Mouse (Mus musculus) adrenal gland (tissue): ENCODE results near the gene Klhdc4.

ENCODE experiments used
- intact Hi-C: fragments of 180-260 bp; cut with DNase I; formaldehyde crosslinking; loops from one replicate; pipeline ENCODE4 v1.15.1; 2025
- long read RNA-seq, 2 experiments: library from polyadenylated mRNA; unstranded; transcript quantifications; one replicate each; pipeline ENCODE4 v2.0.0; 2020; ENCODE audit warnings: borderline replicate concordance in 1 of 2; ENCODE audit not compliant: insufficient replicate concordance in 1 of 2

Klhdc4 gene
- long read RNA-seq, experiment 1, transcript Klhdc4-201 (12 exons, 2,078 nt), result major isoform, 6 of 8 reads
- long read RNA-seq, experiment 1, partial matches to known transcripts, result 0 of 8 reads
- long read RNA-seq, experiment 1, other reads (novel, unspliced or antisense), result 2 of 8 reads
- long read RNA-seq, experiment 2, transcript Klhdc4-201 (12 exons, 2,078 nt), result major isoform, 17 of 18 reads
- long read RNA-seq, experiment 2, partial matches to known transcripts, result 1 of 18 reads
- long read RNA-seq, experiment 2, other reads (novel, unspliced or antisense), result 0 of 18 reads

DNA sequence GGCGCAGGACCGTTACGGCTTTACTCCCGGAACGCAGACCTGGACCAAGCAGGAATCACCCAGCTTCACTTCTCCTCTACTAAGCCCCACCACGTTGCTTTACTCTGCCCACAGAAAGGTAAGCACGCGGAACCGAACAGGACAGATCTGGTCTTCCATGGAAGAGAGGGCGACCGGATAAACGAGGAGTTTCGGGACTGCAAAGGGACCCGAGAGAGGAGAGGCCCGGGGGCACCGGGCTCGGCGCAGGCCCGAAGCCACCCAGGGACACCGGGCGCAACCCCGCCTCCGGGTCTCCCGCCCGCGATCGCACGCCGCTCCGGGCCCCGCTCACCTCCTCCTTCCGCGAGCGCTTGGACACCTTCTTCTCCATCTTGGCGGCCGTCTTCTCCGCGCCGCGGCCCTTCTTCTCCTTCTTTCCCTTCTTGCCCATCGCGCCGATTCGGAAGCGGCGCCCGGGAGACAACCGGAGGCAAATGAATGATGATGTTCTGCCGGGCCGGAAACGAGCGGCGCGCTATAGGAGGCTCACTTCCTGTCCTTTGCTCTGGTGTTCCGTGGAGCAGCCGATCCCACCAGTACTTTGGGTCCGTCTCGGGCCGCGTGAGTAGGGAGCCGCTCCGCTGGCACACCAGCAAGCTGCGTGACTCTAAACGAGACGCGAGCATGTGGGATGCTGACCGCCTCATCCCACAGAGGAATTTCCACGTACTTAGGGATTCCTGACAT lies at the start of gene Klhdc4:
Klhdc4 (minus strand) TSS at position 522 of the 729 bp plus-strand sequence.
- intact Hi-C loops, result no loop called here

DNA sequence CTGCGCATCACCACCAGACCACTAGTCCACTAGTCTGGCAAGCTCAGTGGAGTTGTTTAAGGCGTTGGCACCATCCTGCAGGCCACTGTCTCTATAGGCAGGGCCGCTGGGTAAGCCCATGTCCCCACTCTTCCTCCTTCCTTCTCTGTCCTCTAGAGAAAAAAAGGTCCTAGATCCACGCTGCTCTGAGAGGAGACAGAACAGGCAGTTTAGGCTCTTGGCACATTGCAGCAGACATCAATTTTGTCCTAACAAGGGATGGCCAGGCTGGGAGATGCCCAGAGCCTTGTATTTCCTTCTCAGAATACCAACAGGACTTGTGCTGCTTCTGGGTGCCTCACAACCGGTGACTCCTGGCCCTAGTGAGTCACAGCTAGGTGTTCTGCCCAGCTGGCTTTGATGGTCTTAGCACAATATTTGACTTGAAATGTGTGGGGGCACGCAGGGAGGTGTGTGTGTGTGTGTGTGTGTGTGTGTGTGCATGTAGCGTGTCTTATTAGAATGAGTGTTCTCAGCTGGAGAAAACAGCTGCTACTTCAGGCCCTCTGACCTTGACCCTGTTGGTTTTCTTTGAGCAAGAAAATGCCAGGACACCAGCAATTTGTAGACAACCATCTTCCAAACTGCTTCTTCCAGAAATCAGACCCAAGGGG lies 48.6 kb upstream of the Klhdc4 start:
- intact Hi-C loops, result no loop called here

DNA sequence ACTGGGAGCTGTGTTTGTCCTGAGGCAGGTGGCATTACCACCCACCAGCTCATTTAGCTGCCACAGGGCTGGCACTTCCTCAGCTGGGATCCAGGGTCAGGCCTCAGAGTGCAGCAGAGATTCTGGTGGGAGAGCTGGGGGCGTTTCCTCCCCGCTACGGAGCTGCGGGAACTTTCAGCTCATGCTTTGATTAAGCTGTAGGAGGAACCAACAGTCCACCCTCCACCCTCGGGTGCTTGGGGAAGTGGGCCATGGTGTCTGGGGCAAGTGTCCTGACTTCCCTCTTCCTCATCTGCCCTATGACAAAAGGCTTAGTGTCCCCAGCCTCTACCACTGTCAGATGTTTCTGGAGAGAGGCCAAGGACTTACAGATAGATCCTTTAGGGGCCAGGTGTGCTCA lies 47.8 kb upstream of the Klhdc4 start:
- intact Hi-C loops, result no loop called here

DNA sequence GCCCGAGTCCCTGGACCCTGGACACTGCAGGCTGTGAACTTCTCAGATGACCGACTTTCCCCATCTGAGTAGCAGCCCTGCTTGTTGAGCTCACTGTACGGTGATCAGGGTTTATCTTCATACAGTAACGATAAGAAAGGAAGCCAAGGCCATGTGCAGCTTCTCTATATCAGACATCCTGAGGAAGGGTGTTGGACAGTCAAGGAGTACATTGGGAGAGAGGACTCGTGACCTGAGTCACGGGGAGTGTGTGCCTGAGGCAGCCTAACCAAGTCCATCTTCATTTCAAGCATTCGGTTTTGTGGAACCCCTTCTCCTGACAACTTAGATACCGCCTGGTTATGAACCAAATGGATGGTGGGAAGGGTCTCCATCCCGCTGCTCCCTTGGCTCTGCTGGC lies 46.1 kb upstream of the Klhdc4 start:
- intact Hi-C loops, result loop anchor here (2.0 kb wide), 1 partner anchor 49 kb away; no protein-coding TSS in a partner anchor

DNA sequence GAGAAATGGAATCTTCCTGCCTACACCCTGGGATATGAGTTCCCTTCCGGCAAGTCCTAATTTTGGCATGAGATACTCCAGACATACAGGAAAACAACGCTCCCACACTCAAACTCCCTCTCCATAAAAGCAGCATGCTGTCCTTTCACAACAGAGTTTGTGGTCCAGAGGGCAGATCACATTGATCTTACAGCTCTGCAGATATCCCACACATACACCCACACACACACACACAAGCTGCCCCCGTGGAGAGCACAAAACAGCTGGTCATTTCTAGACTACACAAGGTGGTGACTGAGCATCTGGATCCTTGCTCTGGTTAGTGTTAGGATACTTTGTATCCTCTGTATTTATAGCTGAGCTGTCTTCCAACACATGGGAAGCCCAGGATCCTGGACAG lies 45.7 kb upstream of the Klhdc4 start:
- intact Hi-C loops, result loop anchor here (2.0 kb wide), 1 partner anchor 50 kb away; no protein-coding TSS in a partner anchor

DNA sequence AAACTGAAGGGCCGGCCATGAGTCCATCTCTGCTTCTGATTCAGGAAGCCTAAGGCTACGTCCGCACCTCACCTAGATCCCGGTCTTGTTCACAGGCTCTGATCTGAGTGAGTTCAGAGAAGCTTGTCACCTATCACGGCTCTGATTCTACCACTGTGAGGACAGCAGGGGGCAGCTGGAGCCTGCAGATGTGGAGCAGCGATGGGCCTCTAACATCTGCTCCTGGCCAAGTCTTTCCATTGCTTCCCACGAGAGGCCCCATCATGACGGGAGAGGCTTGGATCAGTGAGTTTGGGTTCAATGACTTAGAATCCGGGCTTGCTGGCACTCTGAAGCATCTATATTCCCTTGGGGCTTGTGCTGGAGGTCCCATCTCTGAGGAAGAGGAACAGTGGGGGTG lies 44.7 kb upstream of the Klhdc4 start:
- intact Hi-C loops, result loop anchor here (2.0 kb wide), 1 partner anchor 51 kb away; no protein-coding TSS in a partner anchor

DNA sequence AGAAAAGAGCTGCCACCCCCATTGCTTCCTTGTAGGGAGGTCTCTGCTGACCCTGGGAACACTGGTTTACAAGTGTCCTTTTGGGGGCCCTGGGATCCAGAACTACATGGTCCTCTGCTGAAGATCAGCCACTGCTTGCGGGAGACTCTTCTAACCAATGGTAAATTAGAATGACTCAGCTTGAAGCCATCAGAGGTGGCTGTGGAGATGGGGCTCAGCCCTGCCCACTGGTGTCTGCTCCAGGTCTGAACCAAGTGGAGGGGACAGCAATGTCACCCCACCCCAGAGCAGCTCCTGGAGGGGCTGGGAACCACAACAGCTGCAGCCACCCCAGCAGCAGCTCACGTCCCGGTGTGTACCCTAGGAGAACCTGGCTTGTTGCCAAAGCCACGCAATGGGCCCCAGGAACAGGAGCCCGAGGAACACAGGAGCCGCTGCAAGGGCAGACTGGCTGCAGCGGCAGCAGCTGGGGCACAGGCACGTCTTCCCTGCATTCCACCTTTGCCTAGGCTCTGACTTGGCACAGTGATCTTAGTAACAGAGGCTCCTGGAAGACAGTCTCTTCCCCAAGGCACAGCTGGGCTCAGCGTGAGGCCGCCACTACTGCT lies 42.6 kb upstream of the Klhdc4 start:
- intact Hi-C loops, result loop anchor here (2.0 kb wide), 2 partner anchors 21 to 37 kb away; no protein-coding TSS in a partner anchor

DNA sequence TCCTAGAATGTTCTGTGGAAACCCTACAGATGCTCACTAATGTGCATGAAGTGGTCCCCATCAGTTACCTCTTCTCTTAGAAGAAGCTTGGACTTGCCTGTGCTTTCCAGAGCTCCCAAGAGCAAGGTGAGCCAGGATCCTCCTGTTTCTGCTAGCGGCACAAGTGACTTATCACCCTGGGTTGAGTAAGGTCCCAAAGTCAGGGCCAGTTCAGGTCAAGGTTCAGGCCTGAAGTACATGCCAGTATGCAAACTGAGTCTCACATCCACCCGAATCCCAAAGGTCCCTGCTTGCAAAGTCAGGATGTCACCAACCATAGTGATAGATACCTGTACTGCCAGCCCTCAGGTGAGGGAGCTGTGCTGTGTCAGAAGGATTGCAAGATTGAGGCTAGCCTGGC lies 40.8 kb upstream of the Klhdc4 start:
- intact Hi-C loops, result loop anchor here (2.0 kb wide), 1 partner anchor 19 kb away; no protein-coding TSS in a partner anchor

DNA sequence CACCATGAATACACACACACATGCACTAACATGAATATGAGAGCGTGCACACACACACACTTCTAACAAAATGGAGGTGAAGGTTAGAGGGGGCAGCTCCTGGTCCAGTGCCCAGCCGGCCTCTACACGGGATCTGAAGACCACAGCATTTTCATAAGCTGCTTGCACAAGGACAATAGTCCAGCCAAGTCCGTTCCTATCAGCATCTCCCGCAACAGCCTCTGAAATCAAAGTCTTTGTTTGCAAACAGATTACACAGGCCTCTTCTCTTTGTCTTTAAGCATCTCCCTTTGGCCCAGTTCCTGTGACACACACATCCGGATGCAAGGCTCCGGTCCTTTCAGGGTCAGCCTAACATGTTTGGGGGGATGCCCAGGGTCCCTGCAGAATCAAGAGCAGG lies 39.5 kb upstream of the Klhdc4 start:
- intact Hi-C loops, result no loop called here

DNA sequence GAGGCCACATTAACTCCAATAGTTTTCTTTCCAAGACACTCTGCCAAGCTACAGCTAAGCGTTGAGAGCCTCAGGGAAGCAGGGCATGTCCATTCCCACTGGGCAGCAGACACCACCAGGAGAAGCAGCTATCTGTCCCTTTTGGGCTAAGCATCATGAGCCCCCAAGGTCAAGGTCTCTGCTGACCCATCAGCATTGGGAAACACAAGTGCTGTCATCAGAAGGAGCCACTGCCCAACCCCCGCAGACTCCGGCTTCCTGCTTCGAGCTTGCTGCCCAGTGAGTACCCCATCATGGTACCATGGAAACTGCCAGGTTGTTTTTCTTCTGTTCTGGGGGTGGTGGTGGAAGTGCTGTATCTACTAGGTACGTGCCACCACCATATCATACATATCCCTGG lies 38.8 kb upstream of the Klhdc4 start:
- intact Hi-C loops, result no loop called here

DNA sequence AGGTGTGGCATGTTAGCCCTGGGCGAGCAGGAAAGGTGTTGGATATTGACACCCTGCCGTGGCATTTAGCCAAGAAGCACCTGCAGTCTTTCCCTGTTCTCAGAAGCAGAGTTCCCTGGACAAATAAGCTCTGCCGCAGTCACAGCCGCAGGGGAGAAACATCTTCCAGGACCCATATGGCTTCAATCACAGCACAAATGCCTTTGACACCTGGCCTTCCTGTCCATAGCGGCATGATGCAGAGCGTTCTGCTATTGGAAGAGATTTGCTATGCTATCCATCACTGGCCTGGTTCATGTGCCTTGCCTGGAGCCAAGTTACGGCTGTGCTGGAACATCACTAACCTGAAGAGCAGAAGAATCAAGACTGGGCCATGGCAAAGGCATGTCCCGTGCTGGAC lies 36.0 kb upstream of the Klhdc4 start:
- intact Hi-C loops, result no loop called here

DNA sequence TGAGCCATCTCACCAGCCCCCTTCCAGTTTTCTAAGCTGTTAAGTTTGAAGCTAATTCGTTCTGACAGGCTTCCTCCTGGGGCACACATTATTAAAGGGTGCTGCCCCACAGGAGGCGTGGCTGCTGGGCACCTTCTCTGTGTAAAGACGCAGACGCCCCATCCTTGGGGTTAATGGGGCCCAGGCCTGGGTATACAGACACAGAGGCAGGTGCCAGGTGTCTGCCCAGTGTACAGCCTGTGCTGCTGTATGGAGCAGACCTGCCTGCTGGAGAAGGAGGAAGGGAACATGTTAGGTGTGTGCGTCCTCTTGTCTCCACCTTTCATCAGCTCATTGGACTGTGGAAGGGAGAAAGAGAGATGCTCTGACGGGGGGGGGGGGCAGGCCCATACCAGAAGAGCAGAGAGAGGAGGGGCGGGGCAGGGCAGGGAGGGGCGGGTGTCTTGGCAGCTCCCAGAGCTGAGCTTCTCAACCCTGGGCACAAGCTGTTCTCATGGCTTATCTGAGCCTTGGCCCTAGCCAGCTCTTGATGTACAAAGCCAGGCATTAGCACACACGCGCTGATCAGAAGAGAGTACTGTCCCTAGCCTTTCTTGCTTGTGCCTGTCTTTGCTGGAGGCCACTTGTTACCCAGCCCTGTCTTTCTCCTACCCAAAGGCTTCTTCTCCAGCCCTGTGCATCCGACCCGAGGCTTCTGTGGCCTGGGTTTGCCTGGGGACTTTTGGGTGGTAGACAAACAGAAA lies 32.6 kb upstream of the Klhdc4 start:
- intact Hi-C loops, result no loop called here

DNA sequence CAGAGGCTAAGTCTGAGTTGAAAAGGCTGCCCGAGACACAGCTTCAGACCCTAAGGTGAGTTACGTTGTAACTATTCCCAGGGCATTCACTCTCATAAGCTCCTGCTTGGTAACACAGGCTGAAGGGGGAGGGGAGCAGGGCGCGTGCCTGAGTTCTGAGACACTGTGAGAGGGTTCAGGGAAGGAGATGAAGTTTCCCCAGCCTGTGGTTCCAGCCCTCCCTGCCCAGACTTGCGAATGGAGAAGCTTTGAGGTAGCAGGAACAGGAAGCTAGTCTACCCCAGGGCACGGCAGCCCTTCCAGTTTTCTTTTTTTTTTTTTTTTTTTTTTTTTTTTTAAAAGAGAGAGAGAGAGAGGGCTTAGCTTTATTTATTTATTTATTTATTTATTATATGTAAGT lies 31.9 kb upstream of the Klhdc4 start:
- intact Hi-C loops, result no loop called here

DNA sequence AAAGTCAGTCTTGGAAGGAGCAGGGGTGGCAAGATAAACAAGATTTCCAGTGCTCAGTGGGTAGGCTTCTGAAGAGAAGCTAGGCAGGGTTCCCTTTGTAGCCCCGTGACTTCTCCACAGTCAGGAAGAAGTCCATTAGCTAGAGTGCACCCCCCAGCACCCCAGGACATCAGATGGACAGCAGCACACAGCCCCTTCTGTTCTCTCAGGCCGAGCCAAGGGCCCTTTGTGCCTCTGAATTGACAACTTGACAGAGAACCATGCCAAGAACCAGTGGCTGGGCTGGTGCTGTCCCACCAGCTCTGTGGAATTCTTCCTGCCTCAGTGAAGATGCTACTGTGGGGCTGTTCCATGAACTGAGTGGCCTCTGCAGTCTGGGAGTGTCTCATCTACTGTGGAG lies 28.4 kb upstream of the Klhdc4 start:
- intact Hi-C loops, result no loop called here

DNA sequence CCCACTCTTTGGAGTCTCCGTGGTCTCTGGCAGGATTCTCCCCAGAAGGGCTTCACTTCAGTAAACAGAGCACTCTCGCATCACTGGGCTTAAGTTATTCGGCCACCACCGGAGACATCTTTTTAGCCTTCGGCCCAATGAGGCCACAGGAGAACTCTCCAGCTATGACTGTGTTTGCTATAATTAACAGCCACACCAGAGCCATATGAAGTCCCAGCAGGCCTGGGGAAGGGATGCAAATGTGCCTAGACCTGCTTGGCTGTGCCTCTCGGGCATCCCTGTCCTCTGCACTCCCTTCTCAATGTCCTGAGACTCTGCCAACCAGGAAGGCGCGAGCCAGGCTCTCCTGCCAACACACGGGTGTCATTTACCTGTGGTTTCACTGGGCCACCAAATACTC lies 28.0 kb upstream of the Klhdc4 start:
- intact Hi-C loops, result no loop called here

DNA sequence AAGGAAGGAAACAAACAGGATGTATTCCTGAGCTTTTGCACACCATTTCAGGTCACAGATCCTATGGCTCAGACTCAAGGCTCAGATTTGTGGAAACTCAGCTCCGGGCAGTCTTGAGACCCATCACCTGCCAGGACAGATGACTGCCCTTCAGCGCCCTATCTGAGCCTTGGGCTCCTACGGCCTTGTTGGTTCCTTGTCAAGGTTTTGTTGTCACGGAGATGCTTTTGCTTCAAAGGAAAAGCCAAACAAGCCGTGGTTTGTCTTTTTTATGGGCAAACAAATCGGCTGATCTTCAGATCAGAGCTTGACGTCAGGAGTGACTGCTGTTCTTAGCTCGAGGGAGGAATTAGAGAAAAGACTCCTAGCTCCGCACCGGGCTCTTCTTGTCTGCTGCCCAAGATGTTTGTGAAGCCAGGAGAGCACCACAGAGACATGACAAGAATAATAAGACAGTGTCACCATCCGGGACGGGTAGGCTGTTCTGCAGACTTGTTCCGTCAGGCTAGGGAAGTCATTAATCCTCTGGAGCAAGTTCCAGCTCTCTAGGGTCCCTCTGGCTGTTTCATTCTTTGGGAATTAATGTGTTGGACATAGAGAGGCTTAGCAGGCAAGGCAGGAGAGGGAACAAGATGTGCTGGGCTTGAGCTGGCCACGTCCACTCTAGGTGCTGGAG lies 26.8 kb upstream of the Klhdc4 start:
- intact Hi-C loops, result no loop called here

DNA sequence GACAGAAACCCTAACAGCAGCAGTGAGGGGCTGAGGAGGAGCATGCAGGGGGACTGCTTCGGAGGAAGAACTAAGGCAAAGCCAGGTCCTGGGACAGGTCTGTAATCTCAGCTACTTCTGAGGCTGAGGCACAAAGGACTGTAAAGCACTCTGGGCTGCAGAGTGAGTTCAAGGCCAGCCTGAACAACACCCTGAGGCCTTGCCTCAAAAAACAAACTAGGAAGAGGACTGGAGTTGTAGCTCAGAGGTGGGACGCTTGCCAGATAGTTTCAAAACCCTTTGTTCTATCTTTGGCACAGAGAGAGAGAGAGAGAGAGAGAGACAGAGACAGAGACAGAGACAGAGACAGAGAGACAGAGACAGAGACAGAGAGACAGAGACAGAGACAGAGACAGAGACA lies 24.2 kb upstream of the Klhdc4 start:
- intact Hi-C loops, result no loop called here

DNA sequence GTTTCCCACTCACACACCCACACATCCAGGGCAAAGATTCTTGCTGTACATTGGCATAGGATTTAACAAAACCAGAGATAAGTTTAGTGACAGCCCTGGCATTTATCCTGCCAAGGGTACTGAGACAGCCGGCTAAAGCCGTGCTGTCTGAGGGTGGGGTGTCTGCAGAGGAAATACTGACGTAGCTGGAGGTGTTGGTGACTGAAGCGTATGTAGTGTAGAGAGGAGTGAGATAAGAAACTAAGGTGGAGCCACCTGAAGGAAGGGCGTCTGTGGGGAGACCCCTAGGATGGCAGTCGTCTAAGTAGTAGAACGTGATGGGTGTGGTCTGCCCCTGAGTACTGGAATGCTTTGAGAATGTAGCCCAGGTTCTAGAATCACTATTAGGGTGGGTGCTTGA lies 23.1 kb upstream of the Klhdc4 start:
- intact Hi-C loops, result no loop called here

DNA sequence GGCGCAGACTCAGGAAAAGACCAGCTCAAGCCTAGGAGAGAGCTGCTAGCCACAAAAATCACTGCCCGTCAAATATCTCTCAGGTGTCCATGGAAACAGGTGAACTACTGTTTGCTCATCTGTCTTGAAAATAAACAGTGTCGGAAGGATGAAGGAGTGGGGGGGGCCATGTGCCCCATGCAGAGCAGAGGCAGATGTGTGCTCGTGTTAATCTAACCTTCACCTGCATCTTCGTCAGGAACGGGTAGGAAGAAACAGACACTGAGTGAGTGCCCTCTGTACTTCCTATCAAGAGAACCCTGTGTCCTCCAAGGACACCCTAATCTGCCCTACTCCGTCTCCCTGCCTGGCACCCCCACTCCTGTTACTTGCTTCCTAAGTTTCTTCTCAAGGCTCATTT lies 22.3 kb upstream of the Klhdc4 start:
- intact Hi-C loops, result loop anchor here (1.0 to 2.0 kb wide), 2 partner anchors 19 to 58 kb away; no protein-coding TSS in a partner anchor

DNA sequence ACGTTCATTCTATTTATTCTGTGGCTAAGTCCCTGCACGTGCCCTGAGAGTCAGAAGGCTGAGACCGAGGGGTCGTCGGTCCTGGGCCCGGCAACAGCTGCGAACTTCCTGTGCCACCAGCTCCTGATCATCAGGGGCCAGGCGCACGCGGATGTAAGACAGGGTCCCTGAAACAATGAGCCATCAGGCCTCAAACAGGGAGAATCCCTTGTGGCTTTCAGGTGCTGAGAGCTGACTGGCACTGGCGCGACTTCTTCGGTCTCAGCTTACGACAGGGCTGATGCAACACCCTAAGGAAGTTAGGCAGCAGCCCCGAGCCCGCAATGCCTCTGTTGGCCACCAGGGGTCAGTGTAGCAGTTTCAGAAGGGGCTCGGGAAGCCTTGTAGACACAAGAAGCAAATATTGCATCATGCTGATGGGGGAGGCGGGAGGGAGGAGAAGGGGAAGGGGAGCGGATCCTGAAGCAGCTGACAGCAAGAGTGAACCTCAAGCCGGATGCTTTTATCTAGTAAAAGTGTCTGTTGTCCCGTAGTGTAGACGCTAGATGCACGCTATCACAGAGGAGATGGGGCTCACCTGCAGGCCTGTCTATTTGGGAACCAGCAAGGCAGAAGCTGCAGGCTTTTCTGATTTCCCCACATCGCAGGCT lies 21.6 kb upstream of the Klhdc4 start:
- intact Hi-C loops, result loop anchor here (1.0 to 2.0 kb wide), 2 partner anchors 20 to 58 kb away; no protein-coding TSS in a partner anchor
